Mouse (Mus musculus) liver, adult 2 months (tissue): Measurements from ENCODE around the gene Vars. TPM values are rescaled to one million over a fixed set of nuclear protein-coding genes. Genes with fewer than 3 reads are reported as not detected.
"Not testable (repeated sequence)": the region's sequence is repeated elsewhere in the genome, so short reads cannot be mapped to it uniquely, and the experiment has no call there.

Source experiments
- DNase-seq: peaks from one replicate; pipeline ENCODE4 v3.0.0-alpha.2; 2011; ENCODE audit warnings: low read depth, low spot score; ENCODE audit errors: extremely low read depth
- H3K27ac ChIP-seq: fragments of 200-500 bp; replicated peaks from 2 replicates; pipeline ENCODE4 v1.5.1; 2012; ENCODE audit warnings: low read depth, mild to moderate bottlenecking, control low read depth, inconsistent platforms, low read length; ENCODE audit not compliant: insufficient read depth
- H3K27me3 ChIP-seq: fragments of 200-500 bp; 2 replicates; pipeline ENCODE4 v1.6.1; 2012; ENCODE audit warnings: mild to moderate bottlenecking, moderate library complexity, low read length, inconsistent platforms; ENCODE audit not compliant: control insufficient read depth, insufficient read depth
- H3K36me3 ChIP-seq: fragments of 200-500 bp; 2 replicates; pipeline ENCODE4 v1.6.1; 2012; ENCODE audit warnings: low read length, inconsistent platforms; ENCODE audit not compliant: control insufficient read depth, insufficient read depth
- H3K4me1 ChIP-seq: fragments of 200-500 bp; 2 replicates; pipeline ENCODE4 v1.6.1; 2011; ENCODE audit warnings: low read length; ENCODE audit not compliant: control insufficient read depth, insufficient read depth
- H3K4me3 ChIP-seq: fragments of 200-500 bp; 2 replicates; pipeline ENCODE4 v1.5.1; 2011; ENCODE audit warnings: low read depth, mild to moderate bottlenecking, control low read depth, low read length, moderate library complexity; ENCODE audit not compliant: insufficient read depth
- H3K79me2 ChIP-seq: fragments of 200-500 bp; 2 replicates; pipeline ENCODE4 v1.6.1; 2012; ENCODE audit warnings: inconsistent platforms, mild to moderate bottlenecking, low read length, moderate library complexity; ENCODE audit not compliant: control insufficient read depth, insufficient read depth
- H3K9ac ChIP-seq: fragments of 200-500 bp; 2 replicates; pipeline ENCODE4 v1.6.1; 2012; ENCODE audit warnings: low read depth, mild to moderate bottlenecking, control low read depth, inconsistent platforms, low read length
- CTCF ChIP-seq: fragments of 200-500 bp; IDR thresholded peaks from 2 replicates; pipeline ENCODE4 v1.5.1; 2011; ENCODE audit warnings: low read depth, low read length, control low read depth
- POLR2A ChIP-seq: fragments of 200-500 bp; IDR thresholded peaks from 2 replicates; pipeline ENCODE4 v1.6.1; 2011; ENCODE audit warnings: low read length, control low read depth; ENCODE audit not compliant: insufficient read depth; ENCODE audit errors: extremely low read depth
- WGBS: fragments of 180-500 bp; shearing (Covaris S2); methylation state at CpG from one replicate; pipeline ENCODE4 v1.1.7; 2018; 5-methylcytosine and 5-hydroxymethylcytosine counted together
- polyA plus RNA-seq: library from polyadenylated mRNA; depleted of rRNA; stranded (reverse); fragments of >200 nt; gene quantifications from 2 replicates; pipeline ENCODE4 v1.2.3, GENCODE M21; 2012
- total RNA-seq: library from RNA; depleted of rRNA; stranded (reverse); fragments of >200 nt; gene quantifications from 2 replicates; pipeline ENCODE4 v1.2.3, GENCODE M21; 2014

The Vars gene
- total and polyA plus RNA-seq, 2 experiments: 11.8 to 52.7 TPM

GRCm38 (mm10) chr17:35002153-35002865 is 1.5 kb downstream of the Vars start:
- no peak overlapping the region; the same call in 1 of the 2 replicates for H3K27ac ChIP-seq
- peaks cover 12% of the 10 kb centered on the region for H3K4me1 ChIP-seq
- no peak for DNase-seq
- H3K79me2 ChIP-seq: no peaks in the 10 kb centered on the region; the same call in 1 of the 2 replicates
- H3K27me3 ChIP-seq: no peaks in the 10 kb centered on the region
- WGBS: 42% methylated on average over 12 of the region's 12 CpGs
- TF ChIP-seq CTCF (no peak), POLR2A (no peak)
- peak overlapping the region; percentile 99; the same call in 1 of the 2 replicates for H3K9ac ChIP-seq
- peaks cover 2% of the 10 kb centered on the region; the same call in 1 of the 2 replicates for H3K36me3 ChIP-seq
- H3K4me3 ChIP-seq: no peak overlapping the region

GRCm38 (mm10) chr17:35003022-35003838 is 2.4 kb downstream of the Vars start:
- H3K4me1 ChIP-seq: peaks cover 12% of the 10 kb centered on the region
- H3K9ac ChIP-seq: no peak overlapping the region
- no peak for DNase-seq
- no peak overlapping the region for H3K27ac ChIP-seq
- WGBS: 75% methylated on average over 9 of the region's 9 CpGs
- no peaks in the 10 kb centered on the region; the same call in 1 of the 2 replicates for H3K79me2 ChIP-seq
- no peak overlapping the region for H3K4me3 ChIP-seq
- H3K36me3 ChIP-seq: peaks cover 4% of the 10 kb centered on the region; the same call in 1 of the 2 replicates
- H3K27me3 ChIP-seq: no peaks in the 10 kb centered on the region
- TF ChIP-seq CTCF (no peak), POLR2A (no peak)

GRCm38 (mm10) chr17:35004075-35004717 is 3.4 kb downstream of the Vars start:
- Histone ChIP-seq H3K79me2 (no peaks in the 10 kb centered on the region; the same call in 1 of the 2 replicates), H3K4me3 (no peak overlapping the region), H3K27ac (no peak overlapping the region), H3K36me3 (peaks cover 6% of the 10 kb centered on the region; the same call in 1 of the 2 replicates), H3K27me3 (no peaks in the 10 kb centered on the region), H3K9ac (no peak overlapping the region), H3K4me1 (peaks cover 12% of the 10 kb centered on the region)
- WGBS: 98% methylated on average over 17 of the region's 17 CpGs
- TF ChIP-seq CTCF: no peak
- TF ChIP-seq POLR2A: no peak
- no peak for DNase-seq

GRCm38 (mm10) chr17:35005158-35005557 is 4.4 kb downstream of the Vars start:
- Histone ChIP-seq H3K9ac (no peak overlapping the region), H3K4me1 (0 out of 2 replicates have a peak, but pooled peaks cover 8% of the 10 kb centered on the region), H3K4me3 (no peak overlapping the region), H3K79me2 (no peaks in the 10 kb centered on the region; the same call in 1 of the 2 replicates), H3K27me3 (no peaks in the 10 kb centered on the region), H3K36me3 (peaks cover 6% of the 10 kb centered on the region; the same call in 1 of the 2 replicates), H3K27ac (no peak overlapping the region)
- TF ChIP-seq CTCF (no peak), POLR2A (no peak)
- WGBS: 97% methylated on average over 10 of the region's 10 CpGs
- no peak for DNase-seq

GRCm38 (mm10) chr17:35005902-35006301 is 5.1 kb downstream of the Vars start:
- H3K4me3 ChIP-seq, H3K79me2 ChIP-seq, H3K4me1 ChIP-seq, H3K36me3 ChIP-seq, H3K27me3 ChIP-seq, H3K9ac ChIP-seq, H3K27ac ChIP-seq, DNase-seq: not testable (repeated sequence)
- WGBS: 94% methylated on average over 4 of the region's 5 CpGs
